Mouse (Mus musculus) forebrain, embryonic 16.5 days (tissue): ENCODE measurements around the gene Lrrc58. TPM values are rescaled to one million over a fixed set of nuclear protein-coding genes. Genes with fewer than 3 reads are reported as not detected.
A peak's percentile ranks its signal among the peaks of the same experiment; 100 is the strongest.

Experiments
- ATAC-seq: fragments of 200-750 bp; cut with Nextera tagmentation; 2 replicates; pipeline ENCODE4 v1.8.0; 2017; ENCODE audit warnings: mild to moderate bottlenecking, moderate library complexity
- H3K27ac ChIP-seq: fragments of 300-500 bp; sonication (generic); 2 replicates; pipeline ENCODE4 v1.5.1; 2014; ENCODE audit warnings: low read length, control low read depth
- H3K27me3 ChIP-seq: fragments of 300-500 bp; sonication (generic); replicated peaks from 2 replicates; pipeline ENCODE4 v1.6.1; 2014; ENCODE audit warnings: low read length; ENCODE audit not compliant: control insufficient read depth, insufficient read depth
- H3K36me3 ChIP-seq: fragments of 300-500 bp; sonication (generic); 2 replicates; pipeline ENCODE4 v1.6.1; 2014; ENCODE audit not compliant: control insufficient read depth, insufficient read depth
- H3K4me1 ChIP-seq: fragments of 300-500 bp; sonication (generic); replicated peaks from 2 replicates; pipeline ENCODE4 v1.6.1; 2014; ENCODE audit warnings: low read length; ENCODE audit not compliant: control insufficient read depth, insufficient read depth
- H3K4me2 ChIP-seq: fragments of 300-500 bp; sonication (generic); 2 replicates; pipeline ENCODE4 v1.6.1; 2014; ENCODE audit warnings: mild to moderate bottlenecking, low read length, control low read depth
- H3K4me3 ChIP-seq: fragments of 300-500 bp; sonication (generic); replicated peaks from 2 replicates; pipeline ENCODE4 v1.5.1; 2014; ENCODE audit warnings: mild to moderate bottlenecking, low read length, control low read depth
- H3K9ac ChIP-seq: fragments of 300-500 bp; sonication (generic); replicated peaks from 2 replicates; pipeline ENCODE4 v1.6.1; 2014; ENCODE audit warnings: low read depth, low read length, control low read depth
- H3K9me3 ChIP-seq: fragments of 300-500 bp; sonication (generic); 2 replicates; pipeline ENCODE4 v1.6.1; 2016; ENCODE audit warnings: low read length; ENCODE audit not compliant: control insufficient read depth
- WGBS: fragments of 180-500 bp; shearing (Covaris S2); extraction: QIAGEN DNeasy Blood & Tissue Kit; methylation state at CpG from one replicate; pipeline ENCODE4 v1.1.7; 2014; 5-methylcytosine and 5-hydroxymethylcytosine counted together
- polyA plus RNA-seq: library from polyadenylated mRNA; unstranded; fragments of >200 nt; fragmentation: Nextera tagmentation; extraction: Ambion mirVana; gene quantifications from 2 replicates; pipeline ENCODE4 v1.2.1, GENCODE M21; 2015

Lrrc58 gene
- polyA plus RNA-seq, 1 experiment from 2014 or later, result 54.4 TPM

DNA sequence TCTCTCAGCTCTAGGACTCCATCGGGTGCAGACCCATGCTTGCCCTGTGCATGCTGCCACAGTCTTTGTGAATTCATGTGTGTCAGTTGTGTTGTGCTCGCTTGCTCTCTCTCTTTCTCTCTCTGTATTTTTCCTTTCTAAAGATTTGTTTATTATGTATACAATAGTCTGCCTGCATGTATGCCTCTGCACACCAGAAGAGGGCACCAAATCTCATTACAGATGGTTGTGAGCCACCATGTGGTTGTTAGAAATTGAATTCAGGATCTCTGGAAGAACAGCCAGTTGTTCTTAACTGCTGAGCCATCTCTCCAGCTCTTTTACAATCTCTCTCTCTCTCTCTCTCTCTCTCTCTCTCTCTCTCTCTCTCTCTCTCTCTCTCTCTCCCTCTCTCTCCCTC, 66.7 kb downstream of the Lrrc58 start:
- 77% methylated on average over 2 of the region's 2 CpGs for WGBS
- no peak for ATAC-seq
- H3K9ac ChIP-seq, result no peak overlapping the region
- 0 out of 2 replicates have a peak, but pooled peaks cover 2% of the 10 kb centered on the region for H3K9me3 ChIP-seq
- peaks cover 28% of the 10 kb centered on the region for H3K4me1 ChIP-seq
- H3K4me2 ChIP-seq, result no peak overlapping the region
- H3K27ac ChIP-seq, result no peak overlapping the region
- H3K4me3 ChIP-seq, result no peak overlapping the region
- H3K36me3 ChIP-seq, result no peaks in the 10 kb centered on the region
- H3K27me3 ChIP-seq, result no peaks in the 10 kb centered on the region

DNA sequence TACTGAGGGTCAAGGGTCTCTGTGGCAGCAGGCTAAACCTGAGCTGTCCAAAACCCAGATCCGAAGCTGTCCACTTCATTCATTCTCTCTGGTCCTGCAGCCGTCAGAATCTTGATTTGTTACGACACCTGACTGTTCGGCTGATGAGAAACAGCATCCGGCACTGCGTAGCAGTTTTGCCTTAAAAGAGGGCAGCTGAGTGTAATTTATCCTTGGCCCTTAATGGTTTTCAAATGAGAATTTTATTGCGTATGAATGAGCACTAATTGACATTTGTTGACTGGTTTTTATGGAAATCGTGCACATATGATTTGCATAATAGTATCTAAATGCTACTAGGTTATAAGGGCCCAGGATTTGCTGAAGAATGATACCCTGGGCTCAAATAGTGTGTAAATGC, 69.1 kb downstream of the Lrrc58 start:
- 39% methylated on average over 8 of the region's 8 CpGs for WGBS
- H3K27me3 ChIP-seq, result no peaks in the 10 kb centered on the region
- H3K9me3 ChIP-seq, result no peaks in the 10 kb centered on the region
- no peak overlapping the region for H3K4me2 ChIP-seq
- H3K4me1 ChIP-seq, result peaks cover 28% of the 10 kb centered on the region
- no peak overlapping the region; the same call in 1 of the 2 replicates for H3K27ac ChIP-seq
- H3K4me3 ChIP-seq, result no peak overlapping the region
- 0 out of 2 replicates have a peak overlapping the region, but pooled peaks have one; percentile 6 for H3K9ac ChIP-seq
- ATAC-seq, result no peak
- H3K36me3 ChIP-seq, result no peaks in the 10 kb centered on the region

Other genes starting within 250 kb of the Lrrc58 start
- gene Ndufb4, start 213.9 kb upstream of the Lrrc58 start, polyA plus RNA-seq, result 49.6 and 68.2 TPM in 2 replicates
- gene Fstl1, start 91.5 kb upstream of the Lrrc58 start, polyA plus RNA-seq, result 75.6 and 105 TPM in 2 replicates
- 0.19 TPM in 1 of 2 replicates, not detected in the other for gene Gm36028, start 7.2 kb upstream of the Lrrc58 start, polyA plus RNA-seq
- 5.4 and 5.6 TPM in 2 replicates for gene Gpr156, start 48.1 kb downstream of the Lrrc58 start, polyA plus RNA-seq
- 155 and 159 TPM in 2 replicates for gene Gsk3b, start 220.6 kb downstream of the Lrrc58 start, polyA plus RNA-seq